Mouse (Mus musculus) G1E (cell line): Measurements from ENCODE around the gene Samm50.

Experiments used
- CTCF ChIP-seq: IDR thresholded peaks from 2 replicates; pipeline ENCODE4 v1.5.1; 2012; ENCODE audit warnings: low read depth, low read length, inconsistent platforms, mixed read lengths
- POLR2AphosphoS5 ChIP-seq: IDR thresholded peaks from 2 replicates; pipeline ENCODE4 v1.6.1; 2012; ENCODE audit warnings: low read depth, low read length, inconsistent platforms; ENCODE audit not compliant: insufficient replicate concordance

DNA sequence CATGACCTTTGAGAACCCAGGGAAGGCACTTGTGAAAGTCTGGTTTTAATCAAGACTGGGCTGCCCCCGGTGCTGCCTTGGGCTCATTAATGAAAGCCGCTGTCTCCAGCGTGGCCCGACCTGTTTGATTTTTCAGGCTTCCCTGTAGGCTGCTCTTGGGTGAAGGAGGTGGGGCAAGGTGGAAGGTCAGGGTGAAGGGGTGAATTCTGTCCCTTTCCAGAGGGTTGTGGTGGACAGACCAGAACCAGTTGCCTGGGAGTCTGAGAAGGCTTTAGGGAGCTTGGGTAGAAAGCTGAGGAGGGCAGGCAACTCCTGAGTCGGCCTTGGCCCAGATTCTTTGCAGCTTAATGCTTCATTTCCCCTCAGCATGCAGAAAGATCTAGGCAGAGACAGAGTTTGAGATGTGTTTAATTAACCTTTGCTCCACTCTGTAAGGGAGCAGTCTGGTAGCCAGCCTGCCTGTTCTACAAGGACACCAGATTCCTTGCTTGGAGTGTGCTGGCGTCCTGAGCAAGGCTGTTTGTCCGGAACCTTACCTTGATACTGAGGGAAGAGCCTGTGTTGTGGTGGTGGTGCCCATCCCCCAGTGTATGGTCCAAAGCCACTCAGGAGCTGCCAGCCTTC lies 24.5 kb downstream of the Samm50 start:
- no peak for TF ChIP-seq POLR2AphosphoS5
- TF ChIP-seq CTCF: no peak
